Mouse (Mus musculus): ENCODE results near the gene BC004004. TPM values are rescaled to one million over a fixed set of nuclear protein-coding genes. Genes with fewer than 3 reads are reported as not detected.
"Not testable (repeated sequence)": the region's sequence is repeated elsewhere in the genome, so short reads cannot be mapped to it uniquely, and the experiment has no call there.

The BC004004 gene
- polyA plus RNA-seq, 1 experiment from 2014 or later = 125 TPM

DNA sequence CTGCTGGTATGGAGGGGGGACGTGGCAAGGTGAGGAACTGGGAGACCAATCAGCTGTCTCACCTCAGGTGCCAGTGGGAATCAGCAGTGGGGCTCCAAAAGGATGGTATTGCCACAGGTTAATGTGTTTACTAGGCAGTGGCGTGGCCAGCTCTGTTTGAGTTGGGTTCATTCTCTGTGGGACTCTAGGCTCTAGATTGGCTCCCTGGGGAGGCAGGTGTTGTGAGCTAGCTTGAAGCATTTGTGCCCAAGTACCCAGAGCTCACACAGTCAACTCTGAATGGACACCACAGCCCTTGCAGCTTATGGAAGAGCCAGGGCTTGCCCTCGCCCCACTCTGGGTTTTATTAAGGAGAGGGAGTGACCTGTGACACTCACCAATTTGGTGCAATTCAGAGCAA, 35.3 kb downstream of the BC004004 start:
- no peak for ATAC-seq (ENCODE audit: low read depth)
- Histone ChIP-seq H3K9ac (no peak overlapping the region), H3K9me3 (no peaks in the 10 kb centered on the region), H3K4me3 (no peak overlapping the region), H3K27ac (replicated peaks) (no peak overlapping the region), H3K27me3 (no peaks in the 10 kb centered on the region), H3K36me3 (peaks cover 39% of the 10 kb centered on the region), H3K4me2 (no peak overlapping the region), H3K4me1 (replicated peaks) (peaks cover 27% of the 10 kb centered on the region; the same call in 1 of the 2 replicates)
- WGBS = 68% methylated on average over 3 of the region's 3 CpGs

DNA sequence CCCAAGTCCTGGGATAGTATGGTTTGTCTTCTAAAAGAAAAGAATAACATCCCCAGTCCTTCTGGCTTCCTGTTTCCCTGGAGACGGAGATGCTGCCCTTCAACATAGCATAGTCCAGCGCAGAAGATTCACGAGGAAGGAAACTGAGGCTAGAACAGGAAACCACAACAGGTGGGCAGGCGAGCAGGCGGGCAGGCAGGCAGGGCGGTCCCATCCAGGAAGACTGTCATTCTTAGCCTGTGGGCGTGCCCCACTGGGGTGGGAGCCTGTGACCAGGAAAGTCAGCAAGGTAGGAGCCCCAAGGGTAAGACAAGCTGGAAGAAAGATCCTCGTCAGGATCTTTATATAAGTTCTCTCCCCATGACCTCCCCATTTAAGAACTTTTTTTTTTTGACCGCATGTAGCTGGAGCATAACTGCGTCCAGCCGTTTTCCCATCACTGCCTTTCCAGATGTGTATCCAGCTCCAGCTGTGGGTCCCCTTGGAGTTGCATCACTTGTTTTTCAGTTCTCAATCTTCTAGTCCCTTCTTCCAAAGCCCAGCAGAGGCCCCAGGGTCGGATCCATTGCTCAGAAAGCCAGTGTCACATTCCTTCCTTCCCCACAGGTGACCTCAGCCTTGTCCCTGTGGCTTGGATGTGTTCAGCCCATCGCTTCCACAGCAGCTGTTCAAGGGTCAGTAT, 35.9 kb downstream of the BC004004 start:
- Histone ChIP-seq H3K27ac (replicated peaks) (no peak overlapping the region; the same call in 1 of the 2 replicates), H3K4me1 (replicated peaks) (peaks cover 27% of the 10 kb centered on the region; the same call in 1 of the 2 replicates), H3K36me3 (peaks cover 32% of the 10 kb centered on the region), H3K9ac (no peak overlapping the region), H3K4me2 (no peak overlapping the region), H3K9me3 (no peaks in the 10 kb centered on the region), H3K4me3 (no peak overlapping the region), H3K27me3 (no peaks in the 10 kb centered on the region)
- ATAC-seq (ENCODE audit: low read depth) = no peak
- 70% methylated on average over 13 of the region's 13 CpGs for WGBS

DNA sequence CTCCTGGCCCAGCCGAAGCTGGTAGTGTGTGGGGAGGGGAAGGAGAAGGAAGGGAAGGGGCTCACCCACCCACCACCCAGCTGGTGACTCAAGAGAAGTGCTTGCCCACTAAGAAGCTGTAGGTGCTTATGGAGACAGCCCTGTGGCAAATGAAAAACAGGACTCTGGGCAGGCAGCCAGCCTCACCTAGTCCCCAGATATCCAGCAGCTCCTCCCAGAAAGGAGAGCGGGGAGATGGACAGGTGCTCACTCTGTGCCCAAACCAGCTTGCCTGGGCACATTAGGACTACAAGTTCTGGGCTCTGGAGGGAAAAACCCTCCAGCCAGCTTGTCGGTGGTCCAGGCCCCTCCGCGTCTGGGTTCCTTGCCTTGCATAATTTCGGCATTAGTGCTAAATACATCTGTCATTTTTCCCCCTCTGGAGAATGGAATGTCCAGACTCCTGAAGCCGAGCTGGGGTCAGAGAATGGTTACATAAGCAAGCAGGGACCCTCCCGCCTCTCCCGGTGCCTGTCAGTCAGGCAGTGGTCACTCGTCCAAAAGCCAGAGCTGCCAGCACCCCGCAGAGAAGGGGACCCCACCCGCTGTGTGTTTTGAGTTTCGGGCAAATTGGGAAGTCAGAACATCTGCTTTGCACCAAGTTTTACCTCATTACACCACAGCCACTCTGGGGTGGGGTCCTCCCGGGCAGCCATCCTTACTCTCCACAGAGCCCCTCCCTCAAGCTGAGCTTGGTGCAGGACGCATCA, 36.6 kb downstream of the BC004004 start:
- Histone ChIP-seq H3K36me3 (peaks cover 25% of the 10 kb centered on the region), H3K4me3 (no peak overlapping the region), H3K27ac (replicated peaks) (no peak overlapping the region; the same call in 1 of the 2 replicates), H3K4me2 (no peak overlapping the region), H3K9ac (no peak overlapping the region), H3K4me1 (replicated peaks) (peaks cover 31% of the 10 kb centered on the region), H3K9me3 (no peaks in the 10 kb centered on the region), H3K27me3 (no peaks in the 10 kb centered on the region)
- WGBS = 40% methylated on average over 15 of the region's 15 CpGs
- ATAC-seq (ENCODE audit: low read depth) = no peak

DNA sequence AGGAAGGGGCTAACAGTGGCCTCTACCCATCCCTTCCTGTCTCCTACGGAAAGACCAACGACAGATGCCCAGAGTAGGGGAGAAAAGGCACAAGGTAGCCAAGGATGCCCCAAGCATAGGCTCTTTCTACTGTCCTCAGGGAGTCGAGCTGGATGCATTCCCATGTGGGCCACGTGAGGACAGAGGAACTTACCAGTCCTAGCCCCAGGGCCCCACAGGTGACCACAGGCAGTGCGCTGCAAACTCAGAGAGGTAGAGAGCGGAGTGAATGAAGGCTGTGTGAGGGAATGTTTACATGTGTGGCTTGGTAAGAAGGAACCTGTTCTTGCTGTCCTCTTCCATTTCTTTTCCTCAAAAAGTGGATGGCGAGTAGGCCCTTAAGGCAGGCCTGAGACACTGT, 37.3 kb downstream of the BC004004 start:
- Histone ChIP-seq H3K27ac (replicated peaks) (no peak overlapping the region), H3K9me3 (no peaks in the 10 kb centered on the region), H3K4me2 (no peak overlapping the region), H3K4me1 (replicated peaks) (peaks cover 32% of the 10 kb centered on the region), H3K36me3 (peaks cover 19% of the 10 kb centered on the region), H3K9ac (no peak overlapping the region), H3K4me3 (no peak overlapping the region), H3K27me3 (no peaks in the 10 kb centered on the region)
- 74% methylated on average over 7 of the region's 7 CpGs for WGBS
- no peak for ATAC-seq (ENCODE audit: low read depth)

DNA sequence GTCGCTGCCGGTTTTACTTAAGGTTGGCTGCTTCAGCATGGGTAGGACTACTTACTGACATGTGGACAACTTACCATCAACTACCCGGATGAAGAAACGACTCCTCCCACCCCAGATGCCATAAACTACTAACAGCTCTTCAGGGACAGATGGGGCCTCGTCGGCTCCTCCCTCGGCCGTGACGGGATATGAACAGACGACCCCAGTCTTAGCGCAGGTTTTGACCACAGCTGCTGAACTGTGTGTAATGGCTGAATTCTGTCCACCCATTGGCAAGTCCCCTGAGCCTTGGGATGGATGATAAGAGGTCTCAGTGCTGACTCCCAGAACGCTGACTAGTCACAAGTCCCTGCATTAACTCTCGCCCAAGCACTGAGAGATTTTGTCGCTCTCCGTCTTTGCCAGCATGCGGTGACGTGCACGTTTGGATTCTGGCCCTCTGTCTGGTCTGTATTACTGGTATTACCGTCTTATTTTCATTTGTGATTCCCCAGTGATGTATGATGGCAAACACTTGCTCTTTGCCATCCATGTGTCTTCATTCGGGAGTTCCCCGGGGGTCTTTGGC, 41.6 kb downstream of the BC004004 start:
- Histone ChIP-seq H3K9ac (no peak overlapping the region), H3K4me3 (no peak overlapping the region), H3K4me1 (replicated peaks) (peaks cover 19% of the 10 kb centered on the region), H3K9me3 (no peaks in the 10 kb centered on the region), H3K4me2 (no peak overlapping the region), H3K27ac (replicated peaks) (no peak overlapping the region), H3K27me3 (no peaks in the 10 kb centered on the region), H3K36me3 (no peaks in the 10 kb centered on the region)
- no peak for ATAC-seq (ENCODE audit: low read depth)
- 54% methylated on average over 21 of the region's 21 CpGs for whole genome bisulfite sequencing

GRCm38 (mm10) chr17:29311602-29312001, 43.0 kb downstream of the BC004004 start:
- Histone ChIP-seq H3K36me3 (no peaks in the 10 kb centered on the region), H3K9me3 (no peaks in the 10 kb centered on the region), H3K4me3 (no peak overlapping the region), H3K4me2 (no peak overlapping the region), H3K4me1 (replicated peaks) (peaks cover 20% of the 10 kb centered on the region), H3K27ac (replicated peaks) (no peak overlapping the region), H3K27me3 (no peaks in the 10 kb centered on the region), H3K9ac (no peak overlapping the region)
- WGBS = 88% methylated on average over 8 of the region's 8 CpGs
- no peak for ATAC-seq (ENCODE audit: low read depth)

GRCm38 (mm10) chr17:29312082-29312481, 43.5 kb downstream of the BC004004 start:
- Histone ChIP-seq H3K9me3 (no peaks in the 10 kb centered on the region), H3K4me2 (no peak overlapping the region), H3K9ac (no peak overlapping the region), H3K4me1 (replicated peaks) (peaks cover 15% of the 10 kb centered on the region), H3K27me3 (no peaks in the 10 kb centered on the region), H3K36me3 (no peaks in the 10 kb centered on the region), H3K4me3 (no peak overlapping the region), H3K27ac (replicated peaks) (no peak overlapping the region)
- WGBS = 88% methylated on average over 2 of the region's 2 CpGs
- ATAC-seq (ENCODE audit: low read depth) = no peak

GRCm38 (mm10) chr17:29313300-29313699, 44.7 kb downstream of the BC004004 start:
- no peak overlapping the region for H3K27ac ChIP-seq (replicated peaks)
- no peak overlapping the region for H3K4me3 ChIP-seq
- no peaks in the 10 kb centered on the region for H3K36me3 ChIP-seq
- peaks cover 11% of the 10 kb centered on the region for H3K4me1 ChIP-seq (replicated peaks)
- ATAC-seq (ENCODE audit: low read depth) = no peak
- no peaks in the 10 kb centered on the region for H3K9me3 ChIP-seq
- no peak overlapping the region for H3K9ac ChIP-seq
- H3K4me2 ChIP-seq = no peak overlapping the region
- no peaks in the 10 kb centered on the region for H3K27me3 ChIP-seq

GRCm38 (mm10) chr17:29315672-29316465, 47.3 kb downstream of the BC004004 start:
- Histone ChIP-seq H3K9me3 (no peaks in the 10 kb centered on the region), H3K4me2 (no peak overlapping the region), H3K9ac (no peak overlapping the region), H3K27ac (replicated peaks) (no peak overlapping the region), H3K4me3 (no peak overlapping the region), H3K27me3 (peaks cover 15% of the 10 kb centered on the region), H3K36me3 (no peaks in the 10 kb centered on the region), H3K4me1 (replicated peaks) (peaks cover 10% of the 10 kb centered on the region; the same call in 1 of the 2 replicates)
- 44% methylated on average over 9 of the region's 9 CpGs for WGBS
- ATAC-seq (ENCODE audit: low read depth) = no peak

DNA sequence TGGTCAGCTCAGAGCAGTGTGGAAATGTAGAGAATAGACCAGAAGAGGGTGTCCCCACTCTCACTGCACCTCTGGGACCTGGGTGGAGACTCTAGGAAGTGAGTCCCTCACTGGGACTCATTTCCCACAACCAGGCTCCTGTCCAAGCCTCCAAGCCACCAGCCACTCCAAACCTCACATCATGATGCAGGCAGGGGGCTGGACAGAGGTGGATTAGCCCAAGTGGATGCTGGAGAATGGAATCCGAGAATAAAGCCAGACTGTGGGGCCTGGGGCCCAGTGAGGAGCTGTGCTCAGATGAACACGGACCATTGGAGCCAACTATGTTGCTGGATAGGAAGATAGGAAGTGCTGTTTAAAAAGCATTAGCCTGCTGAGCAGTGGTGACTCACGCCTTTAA, 48.3 kb downstream of the BC004004 start:
- H3K36me3 ChIP-seq = no peaks in the 10 kb centered on the region
- H3K27me3 ChIP-seq = peaks cover 25% of the 10 kb centered on the region
- no peaks in the 10 kb centered on the region for H3K9me3 ChIP-seq
- H3K4me1 ChIP-seq (replicated peaks) = peaks cover 15% of the 10 kb centered on the region
- 72% methylated on average over 3 of the region's 3 CpGs for WGBS
- H3K9ac ChIP-seq = no peak overlapping the region
- H3K27ac ChIP-seq (replicated peaks) = no peak overlapping the region
- H3K4me2 ChIP-seq = no peak overlapping the region
- H3K4me3 ChIP-seq = no peak overlapping the region
- no peak for ATAC-seq (ENCODE audit: low read depth)

DNA sequence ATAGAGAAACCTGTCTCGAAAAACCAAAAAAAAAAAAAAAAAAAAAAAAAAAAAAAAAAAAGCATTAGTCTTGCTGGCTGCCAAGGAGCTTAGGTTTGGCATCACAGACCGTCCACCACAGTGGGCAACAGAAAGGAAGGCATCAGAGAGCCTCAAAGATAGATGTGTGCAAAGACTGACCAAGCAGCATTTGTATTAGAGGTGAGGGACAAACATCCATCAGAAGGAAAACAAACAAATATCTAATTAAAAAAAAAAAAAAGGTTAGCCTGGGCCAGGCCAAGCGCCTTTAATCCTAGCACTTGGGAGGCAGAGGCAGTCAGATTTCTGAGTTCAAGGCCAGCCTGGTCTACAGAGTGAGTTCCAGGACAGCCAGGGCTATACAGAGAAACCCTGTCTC, 48.8 kb downstream of the BC004004 start, which contains the start of gene Pi16:
Gene Pi16 (plus strand): TSS at position 301 of the 400 bp plus-strand sequence.
- not testable (repeated sequence) for H3K9me3 ChIP-seq; H3K36me3 ChIP-seq; H3K27ac ChIP-seq (replicated peaks); H3K4me2 ChIP-seq; ATAC-seq (ENCODE audit: low read depth); H3K4me3 ChIP-seq; H3K9ac ChIP-seq
- Histone ChIP-seq H3K27me3 (peaks cover 30% of the 10 kb centered on the region), H3K4me1 (replicated peaks) (peaks cover 20% of the 10 kb centered on the region)
- WGBS = 86% methylated on average over 3 of the region's 3 CpGs

Data from neural tube, embryonic 13.5 days (tissue).